Mouse (Mus musculus) E14TG2a.4 (cell line): Measurements from ENCODE around the gene Ess2.

Source experiments
- CTCF ChIP-seq: conservative IDR thresholded peaks from 2 replicates; pipeline ENCODE4 v1.5.1; 2014; ENCODE audit warnings: low read length
- NANOG ChIP-seq: IDR thresholded peaks from 2 replicates; pipeline ENCODE4 v1.6.1; 2014; ENCODE audit warnings: borderline replicate concordance, low read length, mixed read lengths
- POU5F1 ChIP-seq: IDR thresholded peaks from 2 replicates; pipeline ENCODE4 v1.6.1; 2014; ENCODE audit warnings: low read length, borderline replicate concordance

DNA sequence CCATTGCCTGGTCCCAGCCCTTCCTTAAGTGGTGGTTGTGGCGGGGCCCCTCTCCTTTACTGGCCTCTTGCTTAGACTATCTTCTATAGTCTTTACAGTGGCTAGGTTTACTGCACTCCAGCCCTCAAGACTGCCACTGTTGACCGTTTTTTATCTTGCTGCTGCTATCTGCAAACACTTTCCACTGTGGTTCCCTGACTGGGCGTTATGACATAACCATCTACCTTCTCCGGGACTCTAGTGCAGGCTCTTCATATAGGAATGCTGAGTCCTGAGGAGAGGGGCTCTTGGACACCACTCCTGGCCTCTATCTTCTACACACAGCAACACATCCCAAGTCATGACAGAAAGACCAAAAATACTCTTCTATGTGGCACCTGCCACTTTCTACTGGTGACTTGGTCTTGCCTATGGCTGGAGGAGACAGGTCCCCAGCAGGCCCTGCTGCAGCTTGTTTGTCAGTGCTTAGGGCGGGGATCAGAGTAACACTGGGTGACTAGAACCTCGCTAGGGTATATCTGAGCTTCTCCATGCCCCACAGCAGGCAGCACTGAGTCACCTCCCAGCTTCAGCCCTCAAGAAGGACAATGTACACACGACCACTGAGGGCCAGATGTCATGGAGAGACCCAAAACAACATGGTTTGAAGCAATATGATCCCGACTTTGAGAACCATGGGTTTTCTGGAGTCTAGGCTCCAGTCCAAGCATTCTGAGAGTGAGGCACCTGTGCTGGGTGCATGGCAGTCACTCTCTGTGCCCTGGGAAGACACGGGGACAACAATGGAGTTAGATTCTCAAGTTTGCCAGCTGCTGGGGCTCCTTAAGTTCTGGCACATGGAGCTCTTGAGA, 22.7 kb upstream of the Ess2 start:
- TF ChIP-seq CTCF, result no peak
- no peak for TF ChIP-seq NANOG
- no peak for TF ChIP-seq POU5F1
